Mouse (Mus musculus) liver, embryonic 15.5 days (tissue): ENCODE measurements around the gene Rnase4. TPM values are rescaled to one million over a fixed set of nuclear protein-coding genes. Genes with fewer than 3 reads are reported as not detected.

Experiments used
- ATAC-seq: fragments of 200-750 bp; cut with Nextera tagmentation; 2 replicates; pipeline ENCODE4 v1.8.0; 2017; ENCODE audit warnings: moderate number of reproducible peaks, mild to moderate bottlenecking, moderate library complexity; ENCODE audit not compliant: insufficient read depth
- H3K27ac ChIP-seq: fragments of 300-500 bp; sonication (generic); replicated peaks from 2 replicates; pipeline ENCODE4 v1.5.1; 2015; ENCODE audit warnings: mild to moderate bottlenecking, inconsistent platforms
- H3K27me3 ChIP-seq: fragments of 300-500 bp; sonication (generic); 2 replicates; pipeline ENCODE4 v1.6.1; 2015; ENCODE audit warnings: mild to moderate bottlenecking, inconsistent platforms
- H3K36me3 ChIP-seq: fragments of 300-500 bp; sonication (generic); replicated peaks from 2 replicates; pipeline ENCODE4 v1.6.1; 2015; ENCODE audit warnings: moderate library complexity, mild to moderate bottlenecking, inconsistent platforms
- H3K4me1 ChIP-seq: fragments of 300-500 bp; sonication (generic); replicated peaks from 2 replicates; pipeline ENCODE4 v1.6.1; 2015; ENCODE audit warnings: inconsistent platforms
- H3K4me2 ChIP-seq: fragments of 300-500 bp; sonication (generic); 2 replicates; pipeline ENCODE4 v1.6.1; 2015; ENCODE audit warnings: moderate library complexity, mild to moderate bottlenecking, inconsistent platforms
- H3K4me3 ChIP-seq: fragments of 300-500 bp; sonication (generic); replicated peaks from 2 replicates; pipeline ENCODE4 v1.5.1; 2015; ENCODE audit warnings: mild to moderate bottlenecking, inconsistent platforms
- H3K9ac ChIP-seq: fragments of 300-500 bp; sonication (generic); 2 replicates; pipeline ENCODE4 v1.6.1; 2015; ENCODE audit warnings: moderate library complexity, mild to moderate bottlenecking, inconsistent platforms
- H3K9me3 ChIP-seq: fragments of 300-500 bp; sonication (generic); replicated peaks from 2 replicates; pipeline ENCODE4 v1.6.1; 2016; ENCODE audit warnings: inconsistent platforms
- WGBS: fragments of 180-500 bp; shearing (Covaris S2); methylation state at CpG from one replicate; pipeline ENCODE4 v1.1.7; 2015; ENCODE audit warnings: mixed read lengths; ENCODE audit not compliant: insufficient replicate concordance; 5-methylcytosine and 5-hydroxymethylcytosine counted together
- polyA plus RNA-seq: library from polyadenylated mRNA; unstranded; fragments of >200 nt; fragmentation: Nextera tagmentation; extraction: Ambion mirVana; gene quantifications from 2 replicates; pipeline ENCODE4 v1.2.1, GENCODE M21; 2015

The Rnase4 gene
- polyA plus RNA-seq, 1 experiment from 2014 or later = 23.0 TPM

- no peak overlapping the region for H3K9ac ChIP-seq
These were observed 57.1 kb downstream of the Rnase4 start for GRCm38 (mm10) chr14:51148006-51148405.

GRCm38 (mm10) chr14:51149164-51149563 lies 58.3 kb downstream of the Rnase4 start:
- ATAC-seq = peak; percentile 76
- H3K9me3 ChIP-seq = no peaks in the 10 kb centered on the region
- 37% methylated on average over 5 of the region's 5 CpGs for WGBS
- no peak overlapping the region for H3K9ac ChIP-seq
- H3K36me3 ChIP-seq = no peaks in the 10 kb centered on the region
- H3K27me3 ChIP-seq = no peaks in the 10 kb centered on the region
- H3K4me3 ChIP-seq = no peak overlapping the region
- peak overlapping the region; percentile 75 for H3K27ac ChIP-seq
- peaks cover 96% of the 10 kb centered on the region for H3K4me1 ChIP-seq
- H3K4me2 ChIP-seq = peak overlapping the region; percentile 48

More at GRCm38 (mm10) chr14:51148006-51148405, 57.1 kb downstream of the Rnase4 start:
- H3K27me3 ChIP-seq = no peaks in the 10 kb centered on the region
- H3K36me3 ChIP-seq = no peaks in the 10 kb centered on the region
- no peak overlapping the region for H3K4me3 ChIP-seq
- WGBS = 63% methylated on average over 3 of the region's 3 CpGs
- ATAC-seq = no peak
- peak overlapping the region; percentile 75 for H3K27ac ChIP-seq
- no peaks in the 10 kb centered on the region for H3K9me3 ChIP-seq
- H3K4me1 ChIP-seq = peaks cover 97% of the 10 kb centered on the region
- no peak overlapping the region for H3K4me2 ChIP-seq

- Histone ChIP-seq H3K9ac (peak overlapping the region; percentile 1; the same call in 1 of the 2 replicates), H3K9me3 (no peaks in the 10 kb centered on the region), H3K4me3 (no peak overlapping the region), H3K36me3 (no peaks in the 10 kb centered on the region), H3K27me3 (no peaks in the 10 kb centered on the region), H3K4me2 (peak overlapping the region; percentile 48), H3K27ac (peak overlapping the region; percentile 75), H3K4me1 (peaks cover 87% of the 10 kb centered on the region)
- WGBS = 60% methylated on average over 3 of the region's 3 CpGs
- peak; percentile 86 for ATAC-seq
These were observed 59.4 kb downstream of the Rnase4 start for GRCm38 (mm10) chr14:51150206-51150831.

GRCm38 (mm10) chr14:51152249-51152870 lies 61.5 kb downstream of the Rnase4 start:
- no peak overlapping the region for H3K4me3 ChIP-seq
- no peaks in the 10 kb centered on the region for H3K9me3 ChIP-seq
- H3K4me1 ChIP-seq = peaks cover 72% of the 10 kb centered on the region
- WGBS = 40% methylated on average over 5 of the region's 5 CpGs
- peak overlapping the region; percentile 72 for H3K27ac ChIP-seq
- no peaks in the 10 kb centered on the region for H3K36me3 ChIP-seq
- ATAC-seq = peak; percentile 55
- peak overlapping the region; percentile 33 for H3K4me2 ChIP-seq
- H3K9ac ChIP-seq = no peak overlapping the region
- H3K27me3 ChIP-seq = no peaks in the 10 kb centered on the region

Other genes with a start within 250 kb of the Rnase4 start
- gene Tep1, start 220.5 kb upstream of the Rnase4 start, polyA plus RNA-seq = 3.8 and 4.3 TPM in 2 replicates
- gene Klhl33, start 193.6 kb upstream of the Rnase4 start, polyA plus RNA-seq = 0.13 and 0.20 TPM in 2 replicates
- gene Osgep, start 166.2 kb upstream of the Rnase4 start, polyA plus RNA-seq = 54.7 and 57.7 TPM in 2 replicates
- gene Apex1, start 166.1 kb upstream of the Rnase4 start, polyA plus RNA-seq = 61.4 and 70.5 TPM in 2 replicates
- gene Pip4p1, start 160.2 kb upstream of the Rnase4 start, polyA plus RNA-seq = 23.0 and 24.5 TPM in 2 replicates
- 80.6 and 83.3 TPM in 2 replicates for gene Pnp, start 160.0 kb upstream of the Rnase4 start, polyA plus RNA-seq
- gene Gm49342, start 146.6 kb upstream of the Rnase4 start, polyA plus RNA-seq = not detected in 2 replicates
- gene Pnp2, start 135.1 kb upstream of the Rnase4 start, polyA plus RNA-seq = 9.8 and 10.0 TPM in 2 replicates
- gene Rnase10, start 83.3 kb upstream of the Rnase4 start, polyA plus RNA-seq = 0.07 TPM in 1 of 2 replicates, not detected in the other
- gene Rnase9, start 49.2 kb upstream of the Rnase4 start, polyA plus RNA-seq = not detected in 2 replicates
- gene Rnase11, start 40.9 kb upstream of the Rnase4 start, polyA plus RNA-seq = not detected in 2 replicates
- gene Rnase12, start 33.4 kb upstream of the Rnase4 start, polyA plus RNA-seq = 1.2 and 1.7 TPM in 2 replicates
- not detected in 2 replicates for gene Olfr750, start 16.6 kb upstream of the Rnase4 start, polyA plus RNA-seq
- 6.8 and 7.4 TPM in 2 replicates for gene Ang, start 73 bp downstream of the Rnase4 start, polyA plus RNA-seq
- not detected in 2 replicates for gene Eddm3b, start 23.3 kb downstream of the Rnase4 start, polyA plus RNA-seq
- gene Rnase6, start 32.8 kb downstream of the Rnase4 start, polyA plus RNA-seq = 3.3 and 5.1 TPM in 2 replicates
- 0.12 and 0.39 TPM in 2 replicates for gene Rnase1, start 55.7 kb downstream of the Rnase4 start, polyA plus RNA-seq
- not detected in 2 replicates for gene Rnase2b, start 71.2 kb downstream of the Rnase4 start, polyA plus RNA-seq
- not detected in 2 replicates for gene Ang2, start 108.1 kb downstream of the Rnase4 start, polyA plus RNA-seq
- gene Ear14, start 112.3 kb downstream of the Rnase4 start, polyA plus RNA-seq = not detected in 2 replicates
- gene Rnase2a, start 165.0 kb downstream of the Rnase4 start, polyA plus RNA-seq = not detected in 2 replicates